Mouse (Mus musculus): ENCODE measurements around the gene Ets1.

DNA sequence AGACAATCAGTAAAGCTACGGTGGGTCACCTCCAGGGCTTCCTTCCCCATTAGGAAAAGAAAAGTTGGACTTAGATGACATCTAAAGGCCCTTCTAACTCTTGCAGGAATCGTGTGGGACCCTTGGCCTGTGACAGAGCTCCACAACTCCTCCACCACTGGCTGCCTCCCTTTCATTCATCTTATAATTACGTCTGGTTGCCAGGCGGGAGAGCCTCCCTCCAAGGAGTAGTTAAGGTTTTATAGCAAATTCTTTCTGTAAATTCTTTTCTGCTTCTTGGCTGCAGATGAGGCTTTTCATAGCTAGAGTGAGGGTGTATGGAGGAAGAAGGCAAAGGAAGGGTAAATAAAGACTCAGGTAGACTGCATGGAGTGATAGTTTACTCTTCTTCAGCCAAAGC, 77.8 kb downstream of the Ets1 start:
- TF ChIP-seq CTCF (IDR thresholded peaks at IDR 0.05; ENCODE audit: low read depth, low read length) (no peak), EP300 (IDR thresholded peaks at IDR 0.05; ENCODE audit: insufficient read depth, low read depth, low read length) (no peak)

All from ES-Bruce4 (cell line).